Mouse (Mus musculus) mouse embryonic stem cell (cell line): ENCODE data around the gene Nsun6.

ENCODE experiments used
- in situ Hi-C, 2 experiments: fragments of 300-500 bp; cut with MboI; formaldehyde crosslinking; loops; 1 replicate in 1 of 2; 3 replicates in 1 of 2; pipeline ENCODE4 v1.14.3; 2019 to 2020; ENCODE audit warnings: low sequenced_read_pairs in 2 of 2, low pct_unique_long_range_greater_than_20kb in 1 of 2, mixed read lengths in 1 of 2; ENCODE audit not compliant: unreplicated experiment in 1 of 2

Gene Nsun6

DNA sequence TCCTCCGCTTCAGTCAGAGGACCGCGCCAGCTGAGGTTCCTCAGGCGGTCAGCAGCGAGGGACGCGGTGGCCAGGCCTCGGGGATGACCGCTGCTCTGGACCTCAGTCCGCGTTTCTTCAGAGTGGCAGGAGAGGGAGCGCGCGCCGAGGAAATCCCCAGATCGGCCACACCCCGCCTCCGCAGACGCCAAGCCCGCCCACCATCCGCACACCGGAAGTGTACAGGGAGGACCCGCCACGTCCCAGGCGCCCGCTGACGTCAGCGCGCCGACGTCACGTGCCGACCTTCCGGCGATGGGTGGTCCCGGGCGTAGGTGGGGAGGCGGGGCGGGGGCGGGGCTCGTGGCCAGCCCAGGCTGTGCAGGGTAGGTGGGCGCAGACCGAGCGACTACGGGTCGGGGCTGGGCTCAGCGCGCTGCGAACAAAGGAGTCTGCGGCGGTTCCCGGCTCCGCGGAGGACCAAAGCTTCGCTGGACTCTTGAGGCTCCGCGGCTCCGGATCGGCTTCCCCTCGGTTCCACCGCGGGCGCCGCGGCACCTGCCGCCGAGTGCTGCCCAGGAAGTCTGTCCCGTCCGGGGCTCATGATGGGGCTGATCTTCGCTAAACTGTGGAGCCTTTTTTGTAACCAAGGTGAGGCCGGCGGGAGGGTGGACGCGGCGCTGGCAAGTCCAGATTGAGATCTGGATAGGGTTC lies at the start of gene Nsun6:
Gene Nsun6, minus strand, starts transcription at position 125 of the 693 bp plus-strand sequence.
- in situ Hi-C loops: no loop called here

DNA sequence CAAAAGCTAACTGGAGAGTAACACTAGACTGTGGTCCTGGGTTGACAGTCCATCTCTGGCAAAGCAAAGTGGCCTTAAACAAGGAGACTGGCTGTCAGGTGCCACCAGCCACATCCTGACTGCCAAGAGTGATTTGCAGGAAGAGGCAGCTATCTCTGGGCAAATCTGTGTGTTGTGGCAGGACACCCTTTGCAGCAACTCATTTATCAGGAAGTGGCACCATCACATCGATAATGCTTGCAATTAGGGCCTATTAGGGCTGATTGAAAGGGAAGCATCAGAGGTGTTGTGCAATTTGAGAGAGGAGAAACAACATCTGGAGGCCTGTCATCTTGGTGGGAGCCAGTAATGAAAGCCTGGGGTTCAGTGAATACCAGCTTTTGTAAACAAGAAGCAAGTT lies 49.5 kb upstream of the Nsun6 start:
- in situ Hi-C loops: no loop called here

DNA sequence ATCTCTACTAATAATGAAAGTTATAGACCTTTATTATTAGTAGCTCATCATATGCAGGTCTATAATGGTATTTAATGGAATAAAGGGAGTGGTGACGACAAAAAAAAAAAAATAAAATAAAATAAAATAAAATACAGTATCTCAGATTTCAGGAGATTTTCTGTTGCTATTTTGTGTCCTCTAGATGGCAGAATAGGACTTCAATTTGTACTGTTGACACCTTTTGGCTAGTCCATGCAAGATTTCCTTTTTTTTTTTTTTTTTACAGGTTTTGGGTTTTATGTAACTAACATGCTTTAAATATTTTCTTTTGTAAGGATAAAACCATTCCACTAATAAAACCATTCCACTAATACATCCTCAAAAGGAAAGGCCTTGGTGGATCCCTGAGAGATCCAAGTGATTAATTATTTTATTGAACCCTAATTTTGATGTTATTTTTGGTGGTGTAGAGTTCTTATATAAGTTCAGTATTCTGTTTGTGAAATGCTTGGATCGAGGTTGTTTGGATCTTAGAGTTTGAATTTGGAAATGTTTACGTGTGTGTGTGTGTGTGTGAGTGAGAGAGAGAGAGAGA lies 41.7 kb upstream of the Nsun6 start:
- in situ Hi-C loops: no loop called here

DNA sequence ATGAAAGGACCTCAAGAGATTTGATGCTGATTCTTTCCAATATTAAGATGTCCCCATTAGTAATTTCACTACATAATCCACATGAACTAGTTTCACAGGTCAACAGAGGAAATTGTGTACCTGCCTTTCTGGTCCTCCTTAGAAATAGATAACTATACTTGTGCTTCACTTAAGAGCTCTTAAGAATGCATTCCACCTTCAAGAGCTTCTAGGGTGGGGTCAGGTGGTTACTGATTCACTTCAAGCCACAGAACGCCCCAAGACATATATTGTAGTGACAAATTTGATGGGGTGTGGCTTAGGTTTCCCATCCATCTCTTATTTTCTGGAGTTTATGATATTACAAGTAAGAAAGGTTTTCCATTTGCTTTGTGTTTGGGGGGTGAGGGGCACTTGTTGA lies 32.4 kb upstream of the Nsun6 start:
- in situ Hi-C loops: no loop called here

DNA sequence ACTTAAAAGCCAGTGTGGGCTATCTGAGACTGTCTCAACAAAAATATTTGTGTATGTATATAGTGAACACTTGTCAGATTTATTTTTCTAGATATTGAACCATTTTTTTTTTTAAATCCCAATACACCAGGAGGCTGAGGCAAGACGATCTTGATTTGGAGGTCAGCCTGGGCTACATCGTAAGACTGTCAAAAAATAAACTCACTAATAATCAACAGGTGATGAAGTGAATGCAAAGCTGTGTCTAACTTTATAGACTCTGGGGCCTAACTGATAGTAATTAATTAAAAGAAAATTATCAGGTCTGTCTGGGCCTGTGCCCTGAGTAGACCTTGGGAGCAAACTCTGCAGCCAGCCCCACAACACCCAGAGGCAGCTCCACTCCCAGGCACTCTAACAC lies 28.8 kb upstream of the Nsun6 start:
- in situ Hi-C loops: no loop called here

DNA sequence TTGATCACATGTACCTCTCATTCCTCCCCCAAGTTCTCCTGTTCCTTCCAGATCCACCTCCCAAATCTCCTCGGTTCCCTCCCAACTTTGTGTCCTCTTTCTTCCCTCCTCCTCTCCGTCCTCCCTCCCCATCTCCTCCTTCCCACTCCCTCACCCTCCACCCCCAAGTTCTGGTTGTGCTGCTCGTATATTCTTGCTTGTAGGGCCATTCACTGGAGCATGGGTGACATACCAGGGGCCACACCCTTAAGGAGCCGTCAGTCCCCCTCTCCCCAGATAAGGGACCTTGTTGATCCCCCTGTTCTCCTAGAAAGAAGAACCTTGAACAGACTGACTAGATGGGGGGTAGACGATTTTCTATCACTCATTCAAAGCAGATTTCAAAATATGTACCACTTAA lies 12.2 kb upstream of the Nsun6 start:
- in situ Hi-C loops: no loop called here

DNA sequence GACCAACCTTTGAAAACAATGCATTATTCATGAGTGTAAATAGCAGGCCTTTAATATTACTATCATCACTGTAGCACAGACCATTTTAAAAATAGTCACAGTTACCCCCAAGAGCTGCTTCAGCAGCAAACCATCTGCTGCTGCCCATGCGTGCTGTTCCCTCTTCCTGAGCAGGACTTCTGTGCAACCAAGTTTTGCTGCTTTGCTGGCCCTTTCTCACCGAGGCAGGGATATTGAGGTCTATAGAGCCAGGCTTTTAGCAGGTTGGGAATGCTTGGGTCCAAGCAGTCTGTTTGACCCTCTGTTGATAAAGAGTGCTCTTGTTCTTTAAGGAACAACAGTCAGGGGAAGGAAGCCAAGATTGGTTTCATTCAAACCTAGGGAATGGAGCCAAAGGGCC lies 10.6 kb upstream of the Nsun6 start:
- in situ Hi-C loops: no loop called here

DNA sequence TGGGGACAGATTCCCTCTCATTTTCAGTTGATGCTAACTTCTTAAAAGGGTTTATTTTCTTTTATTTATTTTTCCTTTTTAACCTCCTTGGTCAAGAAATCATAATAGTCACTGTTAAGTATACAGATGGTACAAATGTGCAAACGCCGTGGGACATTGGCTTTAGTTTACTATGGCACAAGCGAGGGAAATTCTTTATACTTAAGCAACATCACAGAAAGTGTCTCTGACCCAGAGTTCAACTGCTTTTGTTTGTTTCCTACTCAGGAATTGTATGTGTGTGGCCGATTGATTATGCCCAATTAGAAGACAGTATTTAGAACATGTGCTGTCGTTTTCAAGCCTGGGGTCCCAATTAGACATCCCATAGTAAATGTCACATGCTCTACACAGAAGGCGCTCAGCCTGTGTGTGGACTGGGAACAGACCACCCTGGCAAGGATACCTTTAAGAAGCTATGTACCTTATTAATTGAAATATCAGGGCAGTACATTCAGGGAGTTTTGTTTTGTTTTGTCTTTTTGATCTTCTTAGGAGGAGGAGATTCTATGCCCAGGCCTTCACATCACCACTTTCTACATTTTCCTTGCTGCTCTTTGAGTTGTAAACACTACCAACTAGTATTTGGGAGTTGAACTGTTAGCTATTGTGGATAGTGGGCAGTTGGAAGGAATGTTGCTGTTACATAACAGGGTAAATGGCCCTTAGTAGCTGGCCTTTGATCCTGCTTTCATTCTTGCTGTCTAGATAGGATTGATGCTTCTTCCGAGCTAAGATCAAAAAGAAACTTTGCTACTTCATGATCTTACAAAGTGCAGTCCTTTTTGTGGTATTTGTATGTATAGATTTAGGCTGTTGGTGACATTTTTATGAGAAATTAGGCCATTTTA lies 9.8 kb upstream of the Nsun6 start:
- in situ Hi-C loops: no loop called here

DNA sequence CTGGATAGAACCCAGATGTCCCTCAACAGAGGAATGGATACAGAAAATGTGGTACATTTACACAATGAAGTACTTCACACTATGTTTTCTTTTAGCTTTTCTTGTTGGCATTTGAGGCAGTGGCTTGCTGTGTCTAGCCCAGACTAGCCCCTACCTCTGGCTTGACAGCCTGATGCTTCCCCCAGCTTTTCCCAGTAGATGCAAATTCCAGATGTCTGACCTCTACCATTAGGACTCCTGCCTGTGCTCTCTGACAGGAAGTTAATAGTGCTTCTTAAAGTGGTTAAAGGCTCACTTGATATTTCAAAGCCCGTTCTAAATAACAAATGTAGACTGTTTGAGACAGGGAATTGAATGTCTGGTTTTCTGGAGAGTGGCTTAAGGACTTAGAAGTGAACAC lies 8.9 kb upstream of the Nsun6 start:
- in situ Hi-C loops: no loop called here

DNA sequence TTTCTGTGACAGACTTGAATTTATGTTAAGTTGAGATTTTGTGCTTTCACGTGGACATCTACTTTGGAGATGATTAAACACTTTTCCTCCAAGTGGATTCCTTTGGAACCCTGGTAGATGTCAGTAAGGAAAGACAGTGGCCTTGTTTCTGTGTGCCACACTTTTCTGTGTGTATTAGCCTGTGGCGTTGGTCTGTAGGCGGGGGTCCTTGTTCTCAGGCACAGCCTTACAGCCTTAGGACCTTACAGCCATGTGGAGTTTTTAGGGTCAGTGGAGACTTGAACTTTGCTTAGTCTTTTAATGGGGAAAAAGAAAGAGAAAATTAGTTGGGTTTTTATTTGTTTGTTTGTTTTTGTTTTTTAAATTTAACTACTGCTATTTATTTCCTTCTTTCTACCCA lies 6.0 kb upstream of the Nsun6 start:
- in situ Hi-C loops: no loop called here

DNA sequence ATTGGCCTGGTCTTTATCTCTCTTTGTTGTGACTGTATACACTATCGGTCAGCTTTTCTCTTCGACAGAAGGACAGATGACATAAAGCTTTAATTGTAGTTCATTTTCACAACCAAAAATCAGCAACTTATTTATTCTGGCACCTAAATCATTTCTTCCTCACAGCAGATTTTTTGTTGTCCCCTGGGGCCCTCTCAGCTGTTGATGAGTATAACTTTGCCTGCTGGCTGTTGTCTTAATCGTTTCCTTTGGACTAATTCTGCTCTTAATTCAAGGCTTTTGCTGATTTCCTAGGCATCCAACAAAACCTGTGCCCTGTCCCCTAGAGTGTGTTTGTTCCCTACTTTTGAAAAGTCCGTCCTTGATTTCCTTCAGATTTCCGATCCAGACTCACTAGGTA lies 3.4 kb upstream of the Nsun6 start:
- in situ Hi-C loops: no loop called here

DNA sequence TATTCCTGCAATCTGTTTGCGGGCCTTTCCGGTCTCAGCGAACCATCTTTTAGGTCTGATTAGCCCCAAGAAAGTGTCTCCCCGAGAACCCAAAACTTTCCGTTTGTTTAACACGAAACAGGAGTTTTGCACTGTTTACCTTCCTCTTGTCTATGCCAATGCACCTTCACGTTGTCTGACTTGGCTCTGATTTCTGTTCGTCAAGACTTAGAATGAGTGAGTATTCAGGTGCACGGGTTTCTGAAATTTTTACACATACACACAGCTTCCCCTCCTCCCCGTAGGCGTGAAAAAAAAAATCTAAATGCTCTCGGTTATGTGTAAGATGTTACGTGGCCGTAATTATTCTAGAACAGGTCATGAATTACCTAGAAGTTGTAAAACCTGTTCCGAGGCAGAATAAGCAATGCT lies 877 bp upstream of the Nsun6 start:
- in situ Hi-C loops: no loop called here

DNA sequence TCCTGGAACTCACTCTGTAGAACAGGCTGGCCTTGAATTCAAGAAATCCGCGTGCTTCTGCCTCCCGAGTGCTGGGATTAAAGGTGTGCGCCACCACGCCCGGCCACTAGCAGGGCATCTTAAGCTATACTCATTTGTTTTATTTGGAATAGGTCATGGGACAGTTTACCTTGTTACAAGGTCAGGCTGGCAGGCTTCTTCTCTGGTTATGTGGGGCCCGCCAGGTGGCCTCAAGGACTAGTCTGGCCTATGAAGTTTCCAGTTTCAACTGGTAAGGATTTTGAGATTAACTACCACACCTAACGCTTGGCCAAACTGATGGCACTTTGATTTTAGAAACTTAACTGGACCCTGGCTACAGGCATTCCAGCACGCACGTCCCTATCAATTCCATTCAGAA lies 373 bp downstream of the Nsun6 start:
- in situ Hi-C loops: no loop called here

DNA sequence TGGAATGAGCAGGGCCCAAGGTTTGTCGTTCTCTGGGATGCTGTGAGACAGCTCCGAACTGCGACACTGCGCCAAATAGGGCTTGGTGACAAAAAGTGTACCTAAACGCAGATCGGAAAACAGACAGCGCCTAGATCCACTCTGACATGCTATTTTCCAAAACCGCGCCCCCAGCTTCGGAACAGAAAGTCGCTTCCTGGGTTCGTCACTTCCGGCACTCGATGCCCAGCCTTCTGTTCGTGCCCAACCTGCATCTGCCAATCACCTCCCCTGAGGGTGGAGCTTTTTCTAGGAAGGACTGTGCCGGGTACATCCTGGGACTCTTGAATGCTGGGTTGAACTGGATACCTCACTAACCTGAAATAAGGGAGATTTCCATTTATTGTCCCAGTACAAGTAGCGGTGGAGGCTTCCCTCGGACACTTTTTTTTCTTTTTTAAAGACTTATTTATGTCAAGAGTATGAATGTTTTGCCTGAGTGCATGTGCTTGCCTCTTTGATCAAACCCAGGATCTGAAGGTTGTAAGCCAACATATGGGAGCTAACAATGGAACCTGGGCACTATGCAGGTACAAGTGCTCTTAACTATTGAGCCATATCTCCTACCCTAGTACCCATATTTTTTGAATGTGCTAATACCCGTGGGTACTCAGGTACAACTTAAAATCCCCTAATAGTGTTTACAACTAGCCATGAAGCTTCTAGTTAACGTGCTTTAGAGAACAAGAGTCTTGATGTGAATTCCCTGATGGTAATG lies 5.6 kb downstream of the Nsun6 start, which contains the start of gene Arl5b:
Gene Arl5b, plus strand, starts transcription at position 279 of the 757 bp plus-strand sequence.
- in situ Hi-C loops: no loop called here

DNA sequence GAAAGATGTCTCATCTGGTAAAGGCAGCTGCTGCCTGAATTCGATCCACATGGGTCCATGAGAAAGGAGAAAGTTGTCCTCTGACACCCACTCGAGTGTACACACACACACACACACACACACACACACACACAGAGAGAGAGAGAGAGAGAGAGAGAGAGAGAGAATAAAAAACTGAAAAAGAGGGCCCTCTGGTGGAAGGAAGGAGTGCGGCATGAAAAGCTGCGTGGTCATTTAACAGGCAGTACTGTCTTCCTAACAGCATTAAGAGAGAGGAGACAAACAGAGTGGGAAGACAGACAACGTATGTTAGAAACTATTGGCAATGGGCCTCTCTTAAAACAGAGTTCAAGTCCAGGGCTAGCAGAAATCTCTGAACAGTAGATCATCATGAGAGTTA lies 14.5 kb downstream of the Nsun6 start:
- in situ Hi-C loops: no loop called here

DNA sequence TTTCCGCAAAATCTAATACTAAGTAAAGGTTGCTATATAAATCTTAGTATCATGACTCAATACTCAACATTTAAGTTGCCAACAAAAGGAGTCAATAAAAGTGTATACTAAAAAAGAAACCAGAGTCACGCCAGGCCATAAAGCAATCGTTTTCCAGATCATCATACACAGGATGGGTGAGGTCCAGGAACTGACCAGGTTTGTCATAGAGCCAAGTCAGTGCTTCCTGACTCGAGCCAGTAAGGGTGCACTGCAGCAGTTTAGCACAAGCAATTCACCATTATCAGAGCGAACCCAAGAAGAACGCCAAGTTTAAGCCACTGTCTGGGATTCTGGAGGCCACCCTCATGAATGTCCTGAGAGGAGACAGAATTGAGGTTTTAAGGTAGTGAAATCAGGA lies 16.2 kb downstream of the Nsun6 start:
- in situ Hi-C loops: no loop called here

DNA sequence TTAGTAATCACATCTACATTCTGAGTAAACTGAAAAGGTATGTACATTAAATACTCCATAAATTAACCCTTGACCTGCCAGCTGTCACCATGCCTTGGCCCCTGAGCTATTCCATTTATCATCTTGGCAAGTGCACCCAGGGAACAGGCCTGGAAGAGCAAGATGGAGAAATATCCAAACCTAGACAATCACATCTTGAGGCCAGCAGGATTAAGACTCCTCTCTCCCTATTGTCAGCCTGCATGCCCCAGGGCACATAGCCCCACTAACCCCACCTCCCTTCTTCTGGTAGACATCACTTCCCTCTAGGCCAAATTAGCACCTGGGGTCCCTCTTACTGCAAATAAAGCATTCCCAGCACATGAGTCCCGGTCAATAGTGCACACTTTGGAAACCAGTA lies 27.1 kb downstream of the Nsun6 start:
- in situ Hi-C loops: no loop called here

DNA sequence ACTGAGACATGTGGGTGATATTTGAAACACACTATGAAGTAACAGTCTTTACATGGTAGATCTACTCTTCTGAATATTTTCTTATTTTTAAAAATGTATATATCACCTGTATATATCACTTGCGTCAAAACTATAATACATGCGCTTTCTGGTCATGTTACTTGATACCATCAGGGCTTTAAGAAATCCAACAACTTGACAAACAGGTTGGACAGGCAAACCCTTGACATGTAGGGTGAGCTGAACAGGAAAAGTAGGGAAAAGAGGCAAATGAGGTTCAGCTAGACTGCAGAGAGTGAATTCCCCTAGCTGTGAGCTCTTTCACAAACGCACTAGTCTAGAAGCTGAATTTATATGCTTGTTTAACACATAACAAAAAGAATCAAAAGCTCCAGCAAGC lies 28.1 kb downstream of the Nsun6 start:
- in situ Hi-C loops: no loop called here

DNA sequence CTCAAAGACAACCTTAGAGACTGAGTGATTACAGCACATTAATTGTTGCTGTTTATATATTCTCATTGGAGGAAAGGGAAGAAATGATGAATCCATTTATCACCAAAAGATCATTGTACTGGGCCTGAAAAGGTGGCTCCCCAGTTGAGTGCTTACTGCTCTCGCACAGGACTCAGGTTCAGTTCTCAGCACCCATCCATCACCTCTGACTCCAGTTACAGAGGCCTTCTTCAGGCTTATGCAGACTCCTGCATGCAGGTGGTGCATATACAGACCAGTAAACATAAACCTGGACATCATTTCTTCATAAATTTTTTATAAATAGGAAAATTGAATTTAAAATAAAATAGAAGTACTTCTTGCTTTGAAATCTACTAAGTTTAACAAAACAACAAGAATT lies 46.8 kb downstream of the Nsun6 start:
- in situ Hi-C loops: no loop called here
